9 mouse cellular contexts compared by ENCODE assay signal in genomic region chr11:115267061-115267883, GRCm38 (mm10). TPM values are rescaled to one million over a fixed set of nuclear protein-coding genes. Genes with fewer than 3 reads are reported as not detected.
DNase-seq lines count a peak whose midpoint lies in the region; ATAC-seq and TF ChIP-seq lines count a peak whose summit lies in the region.
"Had no signal": no experiment of that assay in that cellular context is flagged by ENCODE, and none has a peak within 500 bp of the region (broad histone marks: within the 10 kb centered on the region; RNA-seq: fewer than 3 reads in every experiment).

Grin2c (minus strand) TSS chr11:115267243.

- intact Hi-C loops in heart, postnatal 36 days (cut with DNase I), result loop anchor here (5.0 kb wide), 1 partner anchor 185 kb away; no protein-coding TSS in a partner anchor

- H3K9me3 ChIP-seq in heart, embryonic 16.5 days (replicated peaks; ENCODE audit: control insufficient read depth, low read length), result no peaks in the 10 kb centered on the region
- H3K9me3 ChIP-seq in forebrain, postnatal 0 days (ENCODE audit: low read length), result no peaks in the 10 kb centered on the region
- H3K9me3 ChIP-seq in liver, embryonic 13.5 days (replicated peaks), result no peaks in the 10 kb centered on the region

- TF ChIP-seq CTCF in forebrain, postnatal 0 days (IDR thresholded peaks at IDR 0.05; ENCODE audit: low read depth), result no peak

- H3K4me1 ChIP-seq in heart, embryonic 16.5 days (ENCODE audit: control insufficient read depth, insufficient read depth, low read length), result peaks cover 19% of the 10 kb centered on the region
- H3K4me1 ChIP-seq in forebrain, postnatal 0 days (ENCODE audit: insufficient read depth), result no peaks in the 10 kb centered on the region
- H3K4me1 ChIP-seq in liver, embryonic 13.5 days (replicated peaks), result peaks cover 22% of the 10 kb centered on the region

- peaks cover 63% of the 10 kb centered on the region for H3K27me3 ChIP-seq in heart, embryonic 16.5 days (ENCODE audit: control insufficient read depth, insufficient read depth, low read length)
- H3K27me3 ChIP-seq in forebrain, postnatal 0 days (ENCODE audit: insufficient read depth, low read length), result peaks cover 37% of the 10 kb centered on the region
- peaks cover 68% of the 10 kb centered on the region for H3K27me3 ChIP-seq in liver, embryonic 13.5 days

- no peak within 1 kb of the TSS for H3K27ac ChIP-seq in heart, embryonic 16.5 days (ENCODE audit: low read length)
- no peak within 1 kb of the TSS for H3K27ac ChIP-seq in forebrain, postnatal 0 days (ENCODE audit: low read depth, low read length)
- H3K27ac ChIP-seq in liver, embryonic 13.5 days, result no peak within 1 kb of the TSS

- ATAC-seq in heart, embryonic 16.5 days (replicated peaks; ENCODE audit: extremely low read depth, insufficient read depth, low FRiP score), result no peak
- ATAC-seq in forebrain, postnatal 0 days, result no peak
- no peak for ATAC-seq in liver, embryonic 13.5 days (ENCODE audit: low read depth)

- H3K36me3 ChIP-seq in heart, embryonic 16.5 days (ENCODE audit: control insufficient read depth, insufficient read depth), result no peaks in the 10 kb centered on the region
- peaks cover 24% of the 10 kb centered on the region for H3K36me3 ChIP-seq in forebrain, postnatal 0 days (ENCODE audit: insufficient read depth)
- peaks cover 25% of the 10 kb centered on the region for H3K36me3 ChIP-seq in liver, embryonic 13.5 days

- no peak for DNase-seq in heart, postnatal 36 days
- DNase-seq in cerebellum, adult 18-20 months, result peak; percentile 73 to 86
- DNase-seq in forebrain, postnatal 0 days, result no peak
- no peak for DNase-seq in liver, embryonic 13.5 days
- no peak for DNase-seq in embryo, embryonic 10.5 days (ENCODE audit: low spot score)
- DNase-seq in lung, adult 18-20 months, result no peak
- no peak for DNase-seq in lung, postnatal 4 days

- 10% methylated on average over 40 of the region's 50 CpGs for WGBS in heart, embryonic 16.5 days
- WGBS in forebrain, postnatal 0 days, result 10% methylated on average over 33 of the region's 50 CpGs
- WGBS in liver, embryonic 13.5 days (ENCODE audit: insufficient replicate concordance), result 8% methylated on average over 50 of the region's 50 CpGs

- peak within 1 kb of the TSS; percentile 47 for H3K4me3 ChIP-seq in heart, embryonic 16.5 days (ENCODE audit: low read length)
- H3K4me3 ChIP-seq in forebrain, postnatal 0 days (ENCODE audit: low read depth, low read length), result peak within 1 kb of the TSS; percentile 33
- peak within 1 kb of the TSS; percentile 39 for H3K4me3 ChIP-seq in liver, embryonic 13.5 days (replicated peaks)

- peak within 1 kb of the TSS; percentile 71 for H3K4me2 ChIP-seq in heart, embryonic 16.5 days (ENCODE audit: low read depth, low read length)
- peak within 1 kb of the TSS; percentile 59 for H3K4me2 ChIP-seq in forebrain, postnatal 0 days (ENCODE audit: low read depth)
- H3K4me2 ChIP-seq in liver, embryonic 13.5 days, result peak within 1 kb of the TSS; percentile 52

- peak within 1 kb of the TSS; percentile 58 for H3K9ac ChIP-seq in heart, embryonic 16.5 days (ENCODE audit: low read length)
- H3K9ac ChIP-seq in forebrain, postnatal 0 days, result peak within 1 kb of the TSS; percentile 18; the same call in 1 of the 2 replicates
- H3K9ac ChIP-seq in liver, embryonic 13.5 days, result no peak within 1 kb of the TSS

RNA-seq across cellular contexts. Expression of gene Grin2c, which starts in this region (rescaled TPM):
- polyA plus RNA-seq in heart, embryonic 16.5 days (2015; fragmentation: Nextera tagmentation; extraction: Ambion mirVana), result 0.07 and 0.21 TPM in 2 replicates
- under 1 TPM; 0.11 to 0.25 TPM for total RNA-seq in heart, postnatal 36 days (2021)
- total RNA-seq in forebrain, postnatal 0 days (2014; rRNA removed), result 1.5 and 1.6 TPM in 2 replicates
- polyA plus RNA-seq in forebrain, postnatal 0 days (2015; fragmentation: Nextera tagmentation; extraction: Ambion mirVana), result 0.35 and 0.48 TPM in 2 replicates
- polyA plus RNA-seq in liver, embryonic 13.5 days (2015; fragmentation: Nextera tagmentation; extraction: Ambion mirVana), result 0.06 and 0.12 TPM in 2 replicates
- total RNA-seq: hematopoietic stem cell, adult 5-6 weeks had no signal

Comparison
In these comparisons a context has a peak if more than half of its experiments do, and no peak if none do; other contexts are left out.
1. DNase-seq: peak in cerebellum, adult 18-20 months (2 of 2); none in heart, postnatal 36 days (0 of 2), forebrain, postnatal 0 days (single experiment), liver, embryonic 13.5 days (single experiment), embryo, embryonic 10.5 days (single experiment), lung, adult 18-20 months (0 of 2) and lung, postnatal 4 days (0 of 2).
2. Peak in every context shown above with its lines, with median percentiles within 50 percentile points of each other: H3K4me2 ChIP-seq and H3K4me3 ChIP-seq.